Mouse (Mus musculus): ENCODE measurements at regions not wholly inside any gene's neighbourhood (a gene's known extent, or its start where the extent isn't known, plus 50 kb on each side); places are given as distances from the start of the nearest gene placed in this dataset.
A peak's percentile ranks its signal among the peaks of the same experiment; 100 is the strongest.

DNA sequence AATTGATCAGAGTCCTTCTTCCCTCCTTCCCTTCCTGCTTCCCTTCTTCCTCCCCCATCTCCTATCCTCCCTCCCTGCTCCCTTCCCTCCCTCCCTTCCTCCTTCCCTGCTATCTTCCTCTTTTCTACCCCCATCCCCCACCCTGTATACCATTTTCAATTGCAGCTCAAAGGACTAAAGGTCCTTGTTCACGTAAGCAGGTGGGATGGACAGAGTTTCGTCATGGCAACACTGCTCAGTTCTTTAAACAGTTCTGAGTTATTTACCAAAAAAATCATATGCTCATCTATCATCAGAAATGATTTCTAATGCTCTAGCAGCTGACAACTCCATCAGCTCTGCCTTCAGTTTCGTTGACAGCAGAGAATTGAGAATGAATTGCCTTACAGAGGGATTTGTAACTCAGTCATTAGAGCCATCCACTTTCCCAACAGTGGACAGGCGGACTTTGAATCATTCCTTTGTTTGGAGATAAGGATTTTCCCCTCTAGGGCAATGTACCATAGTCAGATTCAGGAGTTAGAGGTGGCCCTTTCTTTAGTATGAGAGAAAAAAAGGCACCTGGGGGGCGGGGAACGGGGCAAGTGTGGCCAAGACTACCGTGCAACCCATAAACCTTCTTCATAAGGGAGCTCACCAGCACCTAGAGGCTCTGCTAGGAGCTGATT is 113.7 kb upstream of the Lrig1 start:
- H3K27me3 ChIP-seq (replicated peaks; ENCODE audit: control insufficient read depth, insufficient read depth, low read length) = no peaks in the 10 kb centered on the region
- peak overlapping the region; percentile 52; the same call in 1 of the 2 replicates for H3K27ac ChIP-seq (ENCODE audit: low read depth, low read length)
- no peak overlapping the region for H3K4me3 ChIP-seq (ENCODE audit: low read depth, low read length)
- H3K4me2 ChIP-seq = 0 out of 2 replicates have a peak overlapping the region, but pooled peaks have one; percentile 20
- no peak for DNase-seq (ENCODE audit: low spot score)
- peak; percentile 49; the same call in 1 of the 2 replicates for ATAC-seq (replicated peaks; ENCODE audit: low FRiP score)
- H3K36me3 ChIP-seq (ENCODE audit: control insufficient read depth, insufficient read depth, low read length) = no peaks in the 10 kb centered on the region
- H3K9me3 ChIP-seq (ENCODE audit: control insufficient read depth, low read length) = no peaks in the 10 kb centered on the region
- 60% methylated on average over 7 of the region's 7 CpGs for WGBS
- H3K4me1 ChIP-seq (replicated peaks; ENCODE audit: control insufficient read depth, insufficient read depth, low read length) = 0 out of 2 replicates have a peak, but pooled peaks cover 3% of the 10 kb centered on the region
- no peak overlapping the region for H3K9ac ChIP-seq (ENCODE audit: low read depth, low read length)

GRCm38 (mm10) chr6:94811846-94812245 is 111.9 kb upstream of the Lrig1 start:
- Histone ChIP-seq H3K9me3 (ENCODE audit: control insufficient read depth, low read length) (no peaks in the 10 kb centered on the region), H3K4me1 (replicated peaks; ENCODE audit: control insufficient read depth, insufficient read depth, low read length) (0 out of 2 replicates have a peak, but pooled peaks cover 3% of the 10 kb centered on the region), H3K36me3 (ENCODE audit: control insufficient read depth, insufficient read depth, low read length) (no peaks in the 10 kb centered on the region), H3K27ac (ENCODE audit: low read depth, low read length) (no peak overlapping the region), H3K4me3 (ENCODE audit: low read depth, low read length) (no peak overlapping the region), H3K27me3 (replicated peaks; ENCODE audit: control insufficient read depth, insufficient read depth, low read length) (no peaks in the 10 kb centered on the region), H3K4me2 (no peak overlapping the region), H3K9ac (ENCODE audit: low read depth, low read length) (no peak overlapping the region)
- no peak for ATAC-seq (replicated peaks; ENCODE audit: low FRiP score)
- no peak for DNase-seq (ENCODE audit: low spot score)
- 36% methylated on average over 4 of the region's 4 CpGs for WGBS

GRCm38 (mm10) chr6:94807216-94807615 is 107.3 kb upstream of the Lrig1 start:
- H3K4me1 ChIP-seq (replicated peaks; ENCODE audit: control insufficient read depth, insufficient read depth, low read length) = 0 out of 2 replicates have a peak, but pooled peaks cover 3% of the 10 kb centered on the region
- no peaks in the 10 kb centered on the region for H3K9me3 ChIP-seq (ENCODE audit: control insufficient read depth, low read length)
- DNase-seq (ENCODE audit: low spot score) (no peak), ATAC-seq (replicated peaks; ENCODE audit: low FRiP score) (no peak)
- H3K36me3 ChIP-seq (ENCODE audit: control insufficient read depth, insufficient read depth, low read length) = no peaks in the 10 kb centered on the region
- H3K27ac ChIP-seq (ENCODE audit: low read depth, low read length) = no peak overlapping the region
- 70% methylated on average over 6 of the region's 6 CpGs for WGBS
- H3K9ac ChIP-seq (ENCODE audit: low read depth, low read length) = no peak overlapping the region
- H3K27me3 ChIP-seq (replicated peaks; ENCODE audit: control insufficient read depth, insufficient read depth, low read length) = no peaks in the 10 kb centered on the region
- no peak overlapping the region for H3K4me2 ChIP-seq
- H3K4me3 ChIP-seq (ENCODE audit: low read depth, low read length) = no peak overlapping the region

- WGBS = 58% methylated on average over 12 of the region's 12 CpGs
- H3K4me2 ChIP-seq = no peak overlapping the region
- no peak overlapping the region for H3K9ac ChIP-seq (ENCODE audit: low read depth, low read length)
- H3K27ac ChIP-seq (ENCODE audit: low read depth, low read length) = no peak overlapping the region
- H3K4me1 ChIP-seq (replicated peaks; ENCODE audit: control insufficient read depth, insufficient read depth, low read length) = no peaks in the 10 kb centered on the region
- ATAC-seq (replicated peaks; ENCODE audit: low FRiP score) (no peak), DNase-seq (ENCODE audit: low spot score) (no peak)
- no peak overlapping the region for H3K4me3 ChIP-seq (ENCODE audit: low read depth, low read length)
- H3K27me3 ChIP-seq (replicated peaks; ENCODE audit: control insufficient read depth, insufficient read depth, low read length) = no peaks in the 10 kb centered on the region
- H3K36me3 ChIP-seq (ENCODE audit: control insufficient read depth, insufficient read depth, low read length) = no peaks in the 10 kb centered on the region
- no peaks in the 10 kb centered on the region for H3K9me3 ChIP-seq (ENCODE audit: control insufficient read depth, low read length)
Measured at GRCm38 (mm10) chr6:94806481-94807160, 106.7 kb upstream of the Lrig1 start.

GRCm38 (mm10) chr6:94805685-94806084 is 105.7 kb upstream of the Lrig1 start:
- Histone ChIP-seq H3K27ac (ENCODE audit: low read depth, low read length) (no peak overlapping the region), H3K9ac (ENCODE audit: low read depth, low read length) (no peak overlapping the region), H3K4me3 (ENCODE audit: low read depth, low read length) (no peak overlapping the region), H3K4me2 (no peak overlapping the region), H3K9me3 (ENCODE audit: control insufficient read depth, low read length) (no peaks in the 10 kb centered on the region), H3K4me1 (replicated peaks; ENCODE audit: control insufficient read depth, insufficient read depth, low read length) (no peaks in the 10 kb centered on the region), H3K36me3 (ENCODE audit: control insufficient read depth, insufficient read depth, low read length) (no peaks in the 10 kb centered on the region), H3K27me3 (replicated peaks; ENCODE audit: control insufficient read depth, insufficient read depth, low read length) (no peaks in the 10 kb centered on the region)
- 38% methylated on average over 6 of the region's 6 CpGs for WGBS
- no peak for DNase-seq (ENCODE audit: low spot score)
- no peak; the same call in 1 of the 2 replicates for ATAC-seq (replicated peaks; ENCODE audit: low FRiP score)

DNA sequence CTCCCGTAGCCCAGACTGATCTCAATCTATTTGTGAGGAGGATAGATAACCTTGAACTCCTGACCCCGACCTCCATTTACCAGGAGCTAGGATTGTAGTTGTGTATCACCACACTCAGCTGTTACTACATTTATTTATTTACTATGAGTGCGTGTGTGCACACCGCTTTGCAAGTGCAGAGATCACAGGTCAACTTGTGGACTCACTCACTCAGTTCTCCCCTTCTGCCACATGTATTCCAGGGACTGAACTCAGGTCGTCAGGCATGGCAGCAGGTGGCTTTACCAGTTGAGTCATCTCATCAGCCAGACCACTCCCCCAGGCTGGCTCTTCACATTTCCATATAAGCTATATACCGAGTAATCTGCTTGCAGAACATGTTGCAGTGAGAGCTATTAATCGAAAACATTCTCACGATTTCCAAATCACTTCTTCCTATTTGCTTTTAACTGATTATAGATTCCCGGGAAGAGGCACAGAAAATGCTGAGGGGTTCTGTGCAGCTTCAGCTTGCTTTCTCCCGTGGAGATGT is 104.4 kb upstream of the Lrig1 start:
- DNase-seq (ENCODE audit: low spot score) = no peak
- H3K4me2 ChIP-seq = no peak overlapping the region
- no peak overlapping the region for H3K27ac ChIP-seq (ENCODE audit: low read depth, low read length)
- no peak for ATAC-seq (replicated peaks; ENCODE audit: low FRiP score)
- H3K27me3 ChIP-seq (replicated peaks; ENCODE audit: control insufficient read depth, insufficient read depth, low read length) = no peaks in the 10 kb centered on the region
- H3K9me3 ChIP-seq (ENCODE audit: control insufficient read depth, low read length) = no peaks in the 10 kb centered on the region
- H3K36me3 ChIP-seq (ENCODE audit: control insufficient read depth, insufficient read depth, low read length) = no peaks in the 10 kb centered on the region
- WGBS = 73% methylated on average over 10 of the region's 10 CpGs
- H3K9ac ChIP-seq (ENCODE audit: low read depth, low read length) = no peak overlapping the region
- H3K4me3 ChIP-seq (ENCODE audit: low read depth, low read length) = no peak overlapping the region
- no peaks in the 10 kb centered on the region for H3K4me1 ChIP-seq (replicated peaks; ENCODE audit: control insufficient read depth, insufficient read depth, low read length)

DNA sequence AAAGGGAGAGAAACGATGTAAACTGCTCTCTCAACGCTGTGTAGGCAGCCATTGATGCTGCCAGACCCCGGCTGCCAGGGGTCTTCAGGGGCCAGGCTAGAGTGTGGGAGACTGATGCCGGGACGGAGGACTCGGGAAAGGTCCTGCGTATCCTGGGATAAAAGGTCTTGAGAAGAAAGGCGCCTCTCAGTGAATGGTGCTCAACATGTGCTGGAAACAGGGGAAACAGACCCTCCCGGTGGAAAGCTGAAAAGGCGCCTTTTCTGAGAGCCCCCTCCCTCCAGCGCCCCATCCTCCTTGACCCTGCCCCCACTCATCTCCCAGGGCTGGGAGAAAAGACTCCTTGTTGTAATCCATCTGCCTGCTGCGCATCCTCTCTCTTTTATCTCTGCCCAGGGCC is 101.1 kb upstream of the Lrig1 start:
- DNase-seq (ENCODE audit: low spot score) = no peak
- H3K27ac ChIP-seq (ENCODE audit: low read depth, low read length) = no peak overlapping the region
- no peaks in the 10 kb centered on the region for H3K36me3 ChIP-seq (ENCODE audit: control insufficient read depth, insufficient read depth, low read length)
- no peaks in the 10 kb centered on the region for H3K27me3 ChIP-seq (replicated peaks; ENCODE audit: control insufficient read depth, insufficient read depth, low read length)
- no peak overlapping the region for H3K4me2 ChIP-seq
- H3K4me3 ChIP-seq (ENCODE audit: low read depth, low read length) = no peak overlapping the region
- H3K9me3 ChIP-seq (ENCODE audit: control insufficient read depth, low read length) = no peaks in the 10 kb centered on the region
- ATAC-seq (replicated peaks; ENCODE audit: low FRiP score) = no peak
- H3K9ac ChIP-seq (ENCODE audit: low read depth, low read length) = no peak overlapping the region
- WGBS = 48% methylated on average over 12 of the region's 12 CpGs
- H3K4me1 ChIP-seq (replicated peaks; ENCODE audit: control insufficient read depth, insufficient read depth, low read length) = no peaks in the 10 kb centered on the region

GRCm38 (mm10) chr6:94798545-94799211 is 98.7 kb upstream of the Lrig1 start:
- no peak overlapping the region for H3K4me3 ChIP-seq (ENCODE audit: low read depth, low read length)
- no peak overlapping the region for H3K9ac ChIP-seq (ENCODE audit: low read depth, low read length)
- H3K36me3 ChIP-seq (ENCODE audit: control insufficient read depth, insufficient read depth, low read length) = no peaks in the 10 kb centered on the region
- WGBS = 85% methylated on average over 4 of the region's 4 CpGs
- no peaks in the 10 kb centered on the region for H3K9me3 ChIP-seq (ENCODE audit: control insufficient read depth, low read length)
- ATAC-seq (replicated peaks; ENCODE audit: low FRiP score) = no peak
- no peak overlapping the region for H3K4me2 ChIP-seq
- H3K4me1 ChIP-seq (replicated peaks; ENCODE audit: control insufficient read depth, insufficient read depth, low read length) = no peaks in the 10 kb centered on the region
- H3K27me3 ChIP-seq (replicated peaks; ENCODE audit: control insufficient read depth, insufficient read depth, low read length) = no peaks in the 10 kb centered on the region
- no peak overlapping the region for H3K27ac ChIP-seq (ENCODE audit: low read depth, low read length)
- no peak for DNase-seq (ENCODE audit: low spot score)

Measured in liver, embryonic 11.5 days (tissue).